In genomic region chr3:103139047-103139446, GRCm38 (mm10) we compare ENCODE assay signal across 8 mouse cellular contexts. TPM values are rescaled to one million over a fixed set of nuclear protein-coding genes. Genes with fewer than 3 reads are reported as not detected.
DNase-seq lines count a peak whose midpoint lies in the region; ATAC-seq lines count a peak whose summit lies in the region.

No protein-coding gene starts in this region.

- 0 out of 2 replicates have a peak overlapping the region, but pooled peaks have one; percentile 57 for H3K4me2 ChIP-seq in heart, embryonic 16.5 days (ENCODE audit: low read depth, low read length)
- H3K4me2 ChIP-seq in hindbrain, embryonic 16.5 days (ENCODE audit: low read length), result no peak overlapping the region

- no peak overlapping the region for H3K9ac ChIP-seq in heart, embryonic 16.5 days (ENCODE audit: low read length)
- no peak overlapping the region for H3K9ac ChIP-seq in hindbrain, embryonic 16.5 days (ENCODE audit: low read depth, low read length)

- peak; percentile 41; the same call in 1 of the 2 replicates for ATAC-seq in heart, embryonic 16.5 days (replicated peaks; ENCODE audit: extremely low read depth, insufficient read depth, low FRiP score)
- ATAC-seq in hindbrain, embryonic 16.5 days, result no peak

- DNase-seq in embryo, embryonic 10.5 days (ENCODE audit: low spot score), result peak; percentile 8
- no peak for DNase-seq in embryo, embryonic 9.5 days (ENCODE audit: extremely low spot score)
- peak; percentile 39 to 59 for DNase-seq in kidney, postnatal 25 days
- DNase-seq in lung, postnatal 25 days (ENCODE audit: low spot score), result peak; percentile 43
- no peak for DNase-seq in cerebellum, postnatal 14 days
- no peak for DNase-seq in adrenal gland, postnatal 10 days

- no peaks in the 10 kb centered on the region for H3K27me3 ChIP-seq in heart, embryonic 16.5 days (ENCODE audit: control insufficient read depth, insufficient read depth, low read length)
- H3K27me3 ChIP-seq in hindbrain, embryonic 16.5 days (replicated peaks; ENCODE audit: control insufficient read depth, insufficient read depth, low read length), result no peaks in the 10 kb centered on the region

- H3K4me1 ChIP-seq in heart, embryonic 16.5 days (ENCODE audit: control insufficient read depth, insufficient read depth, low read length), result peaks cover 10% of the 10 kb centered on the region; the same call in 1 of the 2 replicates
- H3K4me1 ChIP-seq in hindbrain, embryonic 16.5 days (ENCODE audit: control insufficient read depth, insufficient read depth, low read depth, low read length), result no peaks in the 10 kb centered on the region

- no peaks in the 10 kb centered on the region for H3K9me3 ChIP-seq in heart, embryonic 16.5 days (replicated peaks; ENCODE audit: control insufficient read depth, low read length)
- H3K9me3 ChIP-seq in hindbrain, embryonic 16.5 days (ENCODE audit: control insufficient read depth, low read length), result no peaks in the 10 kb centered on the region

- 57% methylated on average over 8 of the region's 8 CpGs for WGBS in heart, embryonic 16.5 days
- WGBS in hindbrain, embryonic 16.5 days, result 76% methylated on average over 8 of the region's 8 CpGs

- no peak overlapping the region for H3K4me3 ChIP-seq in heart, embryonic 16.5 days (ENCODE audit: low read length)
- H3K4me3 ChIP-seq in hindbrain, embryonic 16.5 days (ENCODE audit: low read length), result no peak overlapping the region

- H3K36me3 ChIP-seq in heart, embryonic 16.5 days (ENCODE audit: control insufficient read depth, insufficient read depth), result no peaks in the 10 kb centered on the region
- H3K36me3 ChIP-seq in hindbrain, embryonic 16.5 days (ENCODE audit: control insufficient read depth, insufficient read depth, low read length), result no peaks in the 10 kb centered on the region

- peak overlapping the region; percentile 62 for H3K27ac ChIP-seq in heart, embryonic 16.5 days (ENCODE audit: low read length)
- no peak overlapping the region for H3K27ac ChIP-seq in hindbrain, embryonic 16.5 days (ENCODE audit: low read depth, low read length)

RNA-seq across cellular contexts. Expression of gene Bcas2, which starts 32.4 kb away (rescaled TPM):
- polyA plus RNA-seq in heart, embryonic 16.5 days (2015; fragmentation: Nextera tagmentation; extraction: Ambion mirVana), result 115 and 141 TPM in 2 replicates
- total RNA-seq in adrenal gland, postnatal 10 days (2021), result 10 to 100 TPM; 51.7 to 59.0 TPM
- polyA plus RNA-seq in hindbrain, embryonic 16.5 days (2015; fragmentation: Nextera tagmentation; extraction: Ambion mirVana), result 200 and 203 TPM in 2 replicates

RNA-seq across cellular contexts. Expression of gene Dennd2c, which starts 36.6 kb away (rescaled TPM):
- 4.3 and 5.8 TPM in 2 replicates for polyA plus RNA-seq in heart, embryonic 16.5 days (2015; fragmentation: Nextera tagmentation; extraction: Ambion mirVana)
- total RNA-seq in adrenal gland, postnatal 10 days (2021), result 1 to 10 TPM; 2.0 to 3.4 TPM
- 1.0 and 1.5 TPM in 2 replicates for polyA plus RNA-seq in hindbrain, embryonic 16.5 days (2015; fragmentation: Nextera tagmentation; extraction: Ambion mirVana)

Comparison
In these comparisons a context has a peak if more than half of its experiments do, and no peak if none do; other contexts are left out.
1. DNase-seq: peak in embryo, embryonic 10.5 days (single experiment), kidney, postnatal 25 days (2 of 2) and lung, postnatal 25 days (single experiment); none in embryo, embryonic 9.5 days (single experiment), cerebellum, postnatal 14 days (0 of 2) and adrenal gland, postnatal 10 days (single experiment).